Comparison of ENCODE assay signal across 16 mouse cellular contexts in genomic region chr10:97587159-97587558, GRCm38 (mm10). TPM values are rescaled to one million over a fixed set of nuclear protein-coding genes. Genes with fewer than 3 reads are reported as not detected.
DNase-seq lines count a peak whose midpoint lies in the region; ATAC-seq and TF ChIP-seq lines count a peak whose summit lies in the region.
"Had no signal": no experiment of that assay in that cellular context is flagged by ENCODE, and none has a peak within 500 bp of the region (broad histone marks: within the 10 kb centered on the region; RNA-seq: fewer than 3 reads in every experiment).

No protein-coding gene starts in this region.

- ATAC-seq in stomach, postnatal 0 days (ENCODE audit: low FRiP score, low TSS enrichment): no peak; the same call in 1 of the 2 replicates

- no peak for TF ChIP-seq CTCF in stomach, postnatal 0 days (IDR thresholded peaks at IDR 0.05; ENCODE audit: low read depth)

- no peak overlapping the region for H3K4me3 ChIP-seq in stomach, postnatal 0 days (ENCODE audit: low read depth, low read length)
- H3K4me3 ChIP-seq: erythroblast, embryonic 14.5 days; midbrain, embryonic 12.5 days; neural tube, embryonic 12.5 days had no signal

- no peaks in the 10 kb centered on the region for H3K9me3 ChIP-seq in stomach, postnatal 0 days (ENCODE audit: control insufficient read depth, low read length)
- H3K9me3 ChIP-seq: midbrain, embryonic 12.5 days; neural tube, embryonic 12.5 days had no signal

- no peaks in the 10 kb centered on the region for H3K27me3 ChIP-seq in stomach, postnatal 0 days (ENCODE audit: control insufficient read depth, insufficient read depth, low read length)
- H3K27me3 ChIP-seq: midbrain, embryonic 12.5 days; neural tube, embryonic 12.5 days had no signal

- H3K36me3 ChIP-seq in stomach, postnatal 0 days (ENCODE audit: control insufficient read depth, insufficient read depth, low read length): no peaks in the 10 kb centered on the region
- H3K36me3 ChIP-seq: midbrain, embryonic 12.5 days; neural tube, embryonic 12.5 days had no signal

- intact Hi-C loops in heart, postnatal 36 days (cut with DNase I): loop anchor here (5.0 kb wide), 2 partner anchors 80 to 105 kb away; no protein-coding TSS in a partner anchor

- H3K4me2 ChIP-seq in stomach, postnatal 0 days (replicated peaks; ENCODE audit: low read depth): no peak overlapping the region
- H3K4me2 ChIP-seq: hindbrain, embryonic 14.5 days; liver, embryonic 11.5 days; midbrain, embryonic 12.5 days; neural tube, embryonic 12.5 days had no signal

- WGBS in stomach, postnatal 0 days: 41% methylated on average over 5 of the region's 5 CpGs

- no peaks in the 10 kb centered on the region for H3K4me1 ChIP-seq in stomach, postnatal 0 days (replicated peaks; ENCODE audit: control insufficient read depth, insufficient read depth)
- H3K4me1 ChIP-seq: midbrain, embryonic 12.5 days; neural tube, embryonic 12.5 days had no signal

- 0 out of 2 replicates have a peak overlapping the region, but pooled peaks have one; percentile 2 for H3K27ac ChIP-seq in stomach, postnatal 0 days (replicated peaks)
- H3K27ac ChIP-seq: hindbrain, embryonic 14.5 days; midbrain, embryonic 12.5 days; neural tube, embryonic 12.5 days had no signal

- peak; percentile 63 for DNase-seq in heart, adult 8-10 months (ENCODE audit: low spot score)
- DNase-seq in heart, postnatal 36 days: no peak
- peak; percentile 45 for DNase-seq in urinary bladder, postnatal 14 days (ENCODE audit: low spot score)
- no peak for DNase-seq in urinary bladder, postnatal 10 days (ENCODE audit: low spot score)
- peak; percentile 43 for DNase-seq in heart, postnatal 4 days
- DNase-seq in stomach, postnatal 0 days (ENCODE audit: low spot score): no peak
- DNase-seq in cerebellum, postnatal 14 days: no peak
- DNase-seq in embryo, embryonic 10 days (ENCODE audit: low spot score): no peak

- no peak for TF ChIP-seq EP300 in stomach, postnatal 0 days (optimal IDR thresholded peaks at IDR 0.05)

- H3K9ac ChIP-seq in stomach, postnatal 0 days (ENCODE audit: low read length): no peak overlapping the region
- H3K9ac ChIP-seq: hindbrain, embryonic 14.5 days; midbrain, embryonic 12.5 days; neural tube, embryonic 12.5 days had no signal

RNA-seq across cellular contexts. Expression of gene Kera, which starts 19.5 kb away (rescaled TPM):
- total RNA-seq in heart, adult 8-10 months (2022): not detected
- total RNA-seq in heart, postnatal 36 days (2021): not detected
- total RNA-seq in heart, postnatal 4 days (2021): not detected
- 0.35 TPM in 2 replicates for polyA plus RNA-seq in stomach, postnatal 0 days (2015; fragmentation: Nextera tagmentation; extraction: Ambion mirVana)
- total RNA-seq: adrenal gland, adult 18-20 months; common myeloid progenitor, adult 5-6 weeks; left cerebral cortex, adult 18-20 months had no signal
- polyA plus RNA-seq: erythroblast, embryonic 14.5 days; hindbrain, embryonic 14.5 days had no signal

RNA-seq across cellular contexts. Expression of gene Lum, which starts 22.2 kb away (rescaled TPM):
- 10 to 100 TPM; 35.0 to 49.0 (median 43.9) TPM for total RNA-seq in heart, adult 8-10 months (2022)
- 10 to 100 TPM; 51.9 to 64.4 TPM for total RNA-seq in heart, postnatal 36 days (2021)
- 10 to 100 TPM; 90.0 to 96.5 TPM for total RNA-seq in heart, postnatal 4 days (2021)
- polyA plus RNA-seq in stomach, postnatal 0 days (2015; fragmentation: Nextera tagmentation; extraction: Ambion mirVana): 143 and 155 TPM in 2 replicates
- total RNA-seq: common myeloid progenitor, adult 5-6 weeks had no signal
- polyA plus RNA-seq: erythroblast, embryonic 14.5 days had no signal

RNA-seq across cellular contexts. Expression of gene Epyc, which starts 56.7 kb away (rescaled TPM):
- total RNA-seq in heart, adult 8-10 months (2022): under 1 TPM; 0.24 to 0.55 (median 0.31) TPM
- under 1 TPM; 0.30 to 0.44 TPM for total RNA-seq in heart, postnatal 36 days (2021)
- total RNA-seq in heart, postnatal 4 days (2021): under 1 TPM in 1 of 2 experiments, not detected in 1; 0.24 TPM
- 0.54 and 0.89 TPM in 2 replicates for polyA plus RNA-seq in stomach, postnatal 0 days (2015; fragmentation: Nextera tagmentation; extraction: Ambion mirVana)
- total RNA-seq: common myeloid progenitor, adult 5-6 weeks had no signal
- polyA plus RNA-seq: erythroblast, embryonic 14.5 days had no signal

Comparison
In these comparisons a context has a peak if more than half of its experiments do, and no peak if none do; other contexts are left out.
1. DNase-seq: peak in heart, adult 8-10 months (single experiment), urinary bladder, postnatal 14 days (single experiment) and heart, postnatal 4 days (single experiment); none in heart, postnatal 36 days (0 of 2), urinary bladder, postnatal 10 days (single experiment), stomach, postnatal 0 days (single experiment), cerebellum, postnatal 14 days (0 of 2) and embryo, embryonic 10 days (single experiment).